Mouse (Mus musculus): ENCODE data around the gene Erv3. TPM values are rescaled to one million over a fixed set of nuclear protein-coding genes. Genes with fewer than 3 reads are reported as not detected.

The Erv3 gene
- not detected in 2 replicates for polyA plus RNA-seq (2014; fragmentation: Nextera tagmentation; extraction: Ambion mirVana)

DNA sequence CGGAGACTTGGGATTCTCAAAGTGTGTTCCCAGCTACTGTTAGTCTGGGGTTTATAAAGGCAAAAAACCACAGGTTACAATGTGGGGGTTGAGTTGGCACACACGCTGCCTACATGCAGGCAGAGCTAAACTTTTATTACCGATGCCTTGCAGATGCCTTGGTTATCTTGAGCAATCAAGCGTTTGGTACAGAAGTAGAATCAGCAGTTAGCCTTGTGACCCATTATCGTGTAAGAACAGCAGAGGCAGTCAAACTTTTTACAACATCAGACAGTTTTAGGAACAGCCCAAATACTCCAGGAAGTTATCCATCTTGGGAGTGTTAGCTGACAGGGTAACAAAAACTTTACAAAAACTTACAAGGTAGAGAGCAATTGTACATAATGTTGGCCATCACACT, at the start of gene Erv3:
TSS of gene Erv3 (minus strand) at position 27 of the 400 bp plus-strand sequence.
- no peaks in the 10 kb centered on the region for H3K4me1 ChIP-seq (ENCODE audit: control insufficient read depth, insufficient read depth, low read length)
- no peaks in the 10 kb centered on the region for H3K9me3 ChIP-seq (ENCODE audit: control insufficient read depth, low read length)
- H3K27me3 ChIP-seq (ENCODE audit: control insufficient read depth, insufficient read depth, low read length), result no peaks in the 10 kb centered on the region
- no peak within 1 kb of the TSS for H3K27ac ChIP-seq (replicated peaks; ENCODE audit: low read depth, low read length)
- H3K9ac ChIP-seq (ENCODE audit: low read length), result no peak within 1 kb of the TSS
- H3K4me3 ChIP-seq (ENCODE audit: low read depth, low read length), result no peak within 1 kb of the TSS
- ATAC-seq (ENCODE audit: insufficient number of reproducible peaks, low FRiP score, low TSS enrichment, low read depth) (no peak), DNase-seq (ENCODE audit: low spot score) (no peak)
- H3K36me3 ChIP-seq (ENCODE audit: control insufficient read depth, insufficient read depth, low read length), result no peaks in the 10 kb centered on the region
- 86% methylated on average over 5 of the region's 5 CpGs for WGBS
- H3K4me2 ChIP-seq (ENCODE audit: low read depth, severe bottlenecking), result no peak within 1 kb of the TSS

DNA sequence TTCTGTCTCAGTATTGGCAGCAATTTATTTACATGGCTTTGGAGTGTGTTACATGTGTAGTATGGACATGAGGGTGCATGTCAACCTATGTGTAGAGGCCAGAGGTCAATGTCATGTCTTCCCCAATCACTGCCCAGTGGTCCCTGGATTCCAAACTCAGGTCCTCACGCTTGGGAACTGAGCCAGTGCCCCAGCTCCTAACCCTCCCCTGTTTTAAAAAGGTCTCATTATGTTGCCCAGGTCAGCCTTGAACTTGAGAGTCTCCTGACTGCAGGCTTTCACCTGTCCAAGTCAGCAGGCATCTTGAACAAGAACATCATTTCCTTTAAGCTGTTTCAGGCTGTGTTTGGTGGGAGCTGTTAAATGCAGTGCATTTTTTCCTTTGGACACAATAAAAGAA, 49.4 kb upstream of the Erv3 start:
- Histone ChIP-seq H3K27ac (replicated peaks; ENCODE audit: low read depth, low read length) (no peak overlapping the region), H3K4me3 (ENCODE audit: low read depth, low read length) (no peak overlapping the region; the same call in 1 of the 2 replicates), H3K27me3 (ENCODE audit: control insufficient read depth, insufficient read depth, low read length) (no peaks in the 10 kb centered on the region), H3K4me2 (ENCODE audit: low read depth, severe bottlenecking) (no peak overlapping the region; the same call in 1 of the 2 replicates), H3K4me1 (ENCODE audit: control insufficient read depth, insufficient read depth, low read length) (peaks cover 2% of the 10 kb centered on the region; the same call in 1 of the 2 replicates), H3K9me3 (ENCODE audit: control insufficient read depth, low read length) (no peaks in the 10 kb centered on the region), H3K9ac (ENCODE audit: low read length) (no peak overlapping the region), H3K36me3 (ENCODE audit: control insufficient read depth, insufficient read depth, low read length) (no peaks in the 10 kb centered on the region)
- DNase-seq (ENCODE audit: low spot score) (no peak), ATAC-seq (ENCODE audit: insufficient number of reproducible peaks, low FRiP score, low TSS enrichment, low read depth) (no peak)
- WGBS, result 71% methylated on average over 1 of the region's 1 CpGs

DNA sequence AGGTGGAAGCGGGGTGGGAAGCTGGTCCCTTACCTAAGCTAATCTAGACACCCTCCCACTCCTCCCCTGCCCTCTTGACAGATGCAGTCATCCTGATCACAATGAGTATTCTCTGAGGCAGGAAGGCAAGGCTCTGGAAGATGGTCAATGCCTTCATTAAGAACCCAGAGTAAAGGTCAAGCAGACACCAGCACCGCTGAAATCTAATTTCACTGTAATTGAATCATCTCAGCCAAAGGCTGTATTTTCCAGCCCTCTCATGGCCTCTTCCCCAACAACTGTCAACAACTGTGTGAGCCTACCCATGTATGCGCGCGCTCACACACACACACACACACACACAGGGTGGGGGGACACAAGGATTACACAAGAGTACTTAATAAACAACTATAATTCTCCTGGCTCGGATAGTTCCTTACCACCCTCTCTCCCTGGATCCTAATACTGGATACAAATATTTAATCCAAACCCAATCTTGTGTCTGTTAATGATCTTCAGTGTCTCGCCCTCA, 48.9 kb upstream of the Erv3 start:
- DNase-seq (ENCODE audit: low spot score), result no peak
- ATAC-seq (ENCODE audit: insufficient number of reproducible peaks, low FRiP score, low TSS enrichment, low read depth), result no peak
- H3K4me1 ChIP-seq (ENCODE audit: control insufficient read depth, insufficient read depth, low read length), result peaks cover 2% of the 10 kb centered on the region; the same call in 1 of the 2 replicates

DNA sequence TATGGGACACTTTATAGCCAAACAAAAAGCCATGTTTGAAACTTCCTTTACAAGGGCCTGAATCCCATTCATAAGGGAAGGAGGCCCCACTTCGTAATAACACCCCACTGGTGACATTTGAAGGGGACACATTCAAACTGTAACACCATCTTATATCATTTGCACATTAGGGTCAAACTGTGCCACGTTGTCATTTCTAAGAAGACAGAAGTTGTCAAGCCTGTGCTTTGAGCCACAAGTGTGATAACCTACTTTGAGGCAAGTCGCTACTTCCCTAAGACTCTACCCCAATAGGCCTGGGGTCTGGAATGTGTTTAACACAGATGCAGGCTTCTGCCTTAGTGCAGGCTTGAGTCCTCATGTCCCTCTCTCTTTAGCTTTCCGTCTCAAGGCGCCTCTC, 47.8 kb upstream of the Erv3 start:
- ATAC-seq (ENCODE audit: insufficient number of reproducible peaks, low FRiP score, low TSS enrichment, low read depth), result no peak
- Histone ChIP-seq H3K4me3 (ENCODE audit: low read depth, low read length) (no peak overlapping the region), H3K4me2 (ENCODE audit: low read depth, severe bottlenecking) (no peak overlapping the region), H3K27me3 (ENCODE audit: control insufficient read depth, insufficient read depth, low read length) (no peaks in the 10 kb centered on the region), H3K9me3 (ENCODE audit: control insufficient read depth, low read length) (no peaks in the 10 kb centered on the region), H3K4me1 (ENCODE audit: control insufficient read depth, insufficient read depth, low read length) (peaks cover 2% of the 10 kb centered on the region; the same call in 1 of the 2 replicates), H3K9ac (ENCODE audit: low read length) (no peak overlapping the region), H3K27ac (replicated peaks; ENCODE audit: low read depth, low read length) (no peak overlapping the region), H3K36me3 (ENCODE audit: control insufficient read depth, insufficient read depth, low read length) (no peaks in the 10 kb centered on the region)
- WGBS, result 81% methylated on average over 5 of the region's 5 CpGs
- DNase-seq (ENCODE audit: low spot score), result no peak

More for the DNA sequence above, 48.9 kb upstream of the Erv3 start:
- Histone ChIP-seq H3K9me3 (ENCODE audit: control insufficient read depth, low read length) (no peaks in the 10 kb centered on the region), H3K27ac (replicated peaks; ENCODE audit: low read depth, low read length) (no peak overlapping the region), H3K4me3 (ENCODE audit: low read depth, low read length) (no peak overlapping the region), H3K27me3 (ENCODE audit: control insufficient read depth, insufficient read depth, low read length) (no peaks in the 10 kb centered on the region), H3K9ac (ENCODE audit: low read length) (no peak overlapping the region), H3K36me3 (ENCODE audit: control insufficient read depth, insufficient read depth, low read length) (no peaks in the 10 kb centered on the region), H3K4me2 (ENCODE audit: low read depth, severe bottlenecking) (no peak overlapping the region)
- WGBS, result 93% methylated on average over 7 of the region's 7 CpGs

DNA sequence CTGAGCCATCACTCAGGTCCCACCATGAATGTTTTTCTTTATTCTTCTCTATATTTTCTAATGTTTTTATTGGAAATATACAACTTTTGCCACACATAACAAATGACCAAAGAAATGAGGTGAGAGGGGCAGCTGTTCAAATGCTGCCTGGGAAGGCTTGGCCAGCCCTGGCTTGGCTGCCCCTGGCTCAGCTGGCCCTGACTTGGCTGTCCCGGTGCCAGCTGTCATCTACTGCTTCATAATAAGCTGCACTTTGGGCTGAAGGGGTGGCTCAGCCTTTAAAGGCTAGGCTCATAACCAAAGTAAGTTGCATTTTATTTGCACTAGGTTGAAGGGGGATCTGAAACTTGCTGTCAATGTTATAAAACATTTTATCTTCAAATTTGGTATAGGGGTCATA, 47.3 kb upstream of the Erv3 start:
- peaks cover 2% of the 10 kb centered on the region; the same call in 1 of the 2 replicates for H3K4me1 ChIP-seq (ENCODE audit: control insufficient read depth, insufficient read depth, low read length)
- ATAC-seq (ENCODE audit: insufficient number of reproducible peaks, low FRiP score, low TSS enrichment, low read depth) (no peak), DNase-seq (ENCODE audit: low spot score) (no peak)
- H3K4me3 ChIP-seq (ENCODE audit: low read depth, low read length), result no peak overlapping the region
- no peak overlapping the region for H3K9ac ChIP-seq (ENCODE audit: low read length)
- no peak overlapping the region for H3K27ac ChIP-seq (replicated peaks; ENCODE audit: low read depth, low read length)
- H3K4me2 ChIP-seq (ENCODE audit: low read depth, severe bottlenecking), result no peak overlapping the region
- 73% methylated on average over 1 of the region's 1 CpGs for WGBS
- H3K9me3 ChIP-seq (ENCODE audit: control insufficient read depth, low read length), result no peaks in the 10 kb centered on the region
- H3K36me3 ChIP-seq (ENCODE audit: control insufficient read depth, insufficient read depth, low read length), result no peaks in the 10 kb centered on the region
- no peaks in the 10 kb centered on the region for H3K27me3 ChIP-seq (ENCODE audit: control insufficient read depth, insufficient read depth, low read length)

DNA sequence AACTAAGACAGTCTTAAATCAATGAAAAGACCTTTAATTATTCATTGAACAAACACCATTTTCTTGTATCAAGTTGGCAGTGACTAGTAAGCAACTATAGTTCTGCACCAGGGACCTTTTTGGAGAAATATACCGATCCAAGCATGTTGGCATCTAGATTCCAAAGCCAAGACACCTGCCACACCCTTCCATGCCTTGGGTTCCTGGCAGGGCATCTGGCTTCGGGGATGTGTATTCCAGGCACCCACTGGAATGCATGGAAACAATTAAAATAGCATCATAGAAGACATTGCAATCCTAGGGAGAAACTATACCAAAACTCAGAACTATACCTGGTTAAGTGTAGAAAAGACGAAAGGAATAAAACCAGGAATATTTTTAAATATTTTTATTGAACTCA, 46.7 kb upstream of the Erv3 start:
- Histone ChIP-seq H3K9ac (ENCODE audit: low read length) (no peak overlapping the region), H3K27ac (replicated peaks; ENCODE audit: low read depth, low read length) (no peak overlapping the region), H3K4me2 (ENCODE audit: low read depth, severe bottlenecking) (no peak overlapping the region), H3K27me3 (ENCODE audit: control insufficient read depth, insufficient read depth, low read length) (no peaks in the 10 kb centered on the region), H3K4me1 (ENCODE audit: control insufficient read depth, insufficient read depth, low read length) (peaks cover 2% of the 10 kb centered on the region; the same call in 1 of the 2 replicates), H3K9me3 (ENCODE audit: control insufficient read depth, low read length) (no peaks in the 10 kb centered on the region), H3K36me3 (ENCODE audit: control insufficient read depth, insufficient read depth, low read length) (no peaks in the 10 kb centered on the region), H3K4me3 (ENCODE audit: low read depth, low read length) (no peak overlapping the region)
- ATAC-seq (ENCODE audit: insufficient number of reproducible peaks, low FRiP score, low TSS enrichment, low read depth), result no peak
- 86% methylated on average over 3 of the region's 3 CpGs for WGBS
- no peak for DNase-seq (ENCODE audit: low spot score)

DNA sequence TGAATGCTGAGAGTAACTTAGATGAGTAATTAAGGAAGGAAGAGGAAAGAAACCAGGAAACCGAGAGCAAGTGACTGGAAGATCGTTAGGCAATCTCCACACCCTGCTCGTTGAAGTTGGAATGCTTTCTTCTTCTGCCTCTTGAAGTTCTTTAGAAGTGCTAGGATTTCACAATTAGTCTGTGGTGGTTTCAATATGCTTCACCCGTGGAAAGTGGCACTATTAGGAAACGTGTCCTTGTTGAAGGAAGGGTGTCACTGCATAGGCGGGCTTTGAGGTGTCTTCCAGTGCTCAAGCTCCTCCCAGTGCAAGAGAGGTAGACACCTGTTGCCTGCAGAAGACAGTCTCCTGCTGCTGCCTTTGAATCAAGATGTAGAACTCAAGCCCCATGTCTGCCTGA, 46.2 kb upstream of the Erv3 start:
- Histone ChIP-seq H3K9me3 (ENCODE audit: control insufficient read depth, low read length) (no peaks in the 10 kb centered on the region), H3K4me3 (ENCODE audit: low read depth, low read length) (no peak overlapping the region), H3K4me1 (ENCODE audit: control insufficient read depth, insufficient read depth, low read length) (peaks cover 2% of the 10 kb centered on the region; the same call in 1 of the 2 replicates), H3K27me3 (ENCODE audit: control insufficient read depth, insufficient read depth, low read length) (no peaks in the 10 kb centered on the region), H3K4me2 (ENCODE audit: low read depth, severe bottlenecking) (no peak overlapping the region), H3K27ac (replicated peaks; ENCODE audit: low read depth, low read length) (no peak overlapping the region), H3K36me3 (ENCODE audit: control insufficient read depth, insufficient read depth, low read length) (no peaks in the 10 kb centered on the region), H3K9ac (ENCODE audit: low read length) (no peak overlapping the region)
- no peak for ATAC-seq (ENCODE audit: insufficient number of reproducible peaks, low FRiP score, low TSS enrichment, low read depth)
- no peak for DNase-seq (ENCODE audit: low spot score)
- 51% methylated on average over 6 of the region's 6 CpGs for WGBS

DNA sequence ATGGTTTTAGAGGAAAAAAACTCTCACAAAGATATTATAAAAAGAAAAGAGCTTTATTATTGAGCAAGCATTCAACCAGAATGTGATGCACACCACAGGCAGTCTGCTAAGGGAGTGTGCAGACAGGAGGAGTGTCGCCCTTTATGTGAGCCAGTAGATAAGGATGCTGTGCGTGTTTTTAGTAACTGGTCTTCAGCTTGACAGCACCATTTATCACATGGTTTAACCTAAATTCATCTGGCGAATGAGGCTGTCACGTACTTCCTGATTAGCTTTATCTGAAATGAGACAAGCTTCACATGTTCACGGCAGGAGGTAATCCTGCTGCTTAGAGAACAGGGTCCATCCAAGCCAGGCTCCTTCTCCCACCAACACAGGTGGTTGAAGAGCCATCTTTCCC, 45.5 kb upstream of the Erv3 start:
- WGBS, result 54% methylated on average over 5 of the region's 5 CpGs

DNA sequence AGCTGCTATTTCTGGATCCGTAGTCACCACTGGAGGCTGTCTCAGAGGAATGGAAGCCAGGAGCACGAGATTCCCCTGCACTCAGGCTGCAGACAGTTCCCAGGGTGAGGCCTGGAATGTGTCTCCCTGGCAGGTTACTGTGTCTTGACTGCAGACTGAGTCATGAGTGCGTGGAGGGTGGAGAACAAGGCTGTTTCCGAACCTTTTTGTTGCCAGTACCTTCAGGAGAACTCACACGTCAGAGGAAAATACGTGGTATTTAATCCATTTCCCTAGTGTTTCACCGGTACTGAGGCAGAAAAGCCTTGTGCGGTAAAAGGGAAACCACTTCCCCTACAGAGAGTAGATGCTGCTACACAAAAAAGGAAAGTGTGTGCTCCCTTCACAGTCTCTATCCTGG, 43.3 kb upstream of the Erv3 start:
- Histone ChIP-seq H3K27me3 (ENCODE audit: control insufficient read depth, insufficient read depth, low read length) (no peaks in the 10 kb centered on the region), H3K27ac (replicated peaks; ENCODE audit: low read depth, low read length) (no peak overlapping the region), H3K4me3 (ENCODE audit: low read depth, low read length) (no peak overlapping the region), H3K9me3 (ENCODE audit: control insufficient read depth, low read length) (no peaks in the 10 kb centered on the region), H3K36me3 (ENCODE audit: control insufficient read depth, insufficient read depth, low read length) (no peaks in the 10 kb centered on the region), H3K4me2 (ENCODE audit: low read depth, severe bottlenecking) (no peak overlapping the region), H3K9ac (ENCODE audit: low read length) (no peak overlapping the region), H3K4me1 (ENCODE audit: control insufficient read depth, insufficient read depth, low read length) (no peaks in the 10 kb centered on the region)
- DNase-seq (ENCODE audit: low spot score), result no peak
- 36% methylated on average over 8 of the region's 8 CpGs for WGBS
- no peak for ATAC-seq (ENCODE audit: insufficient number of reproducible peaks, low FRiP score, low TSS enrichment, low read depth)

More for the DNA sequence above, 45.5 kb upstream of the Erv3 start:
- no peak overlapping the region for H3K4me2 ChIP-seq (ENCODE audit: low read depth, severe bottlenecking)
- H3K4me3 ChIP-seq (ENCODE audit: low read depth, low read length), result no peak overlapping the region
- H3K27ac ChIP-seq (replicated peaks; ENCODE audit: low read depth, low read length), result no peak overlapping the region
- no peaks in the 10 kb centered on the region for H3K4me1 ChIP-seq (ENCODE audit: control insufficient read depth, insufficient read depth, low read length)
- DNase-seq (ENCODE audit: low spot score) (no peak), ATAC-seq (ENCODE audit: insufficient number of reproducible peaks, low FRiP score, low TSS enrichment, low read depth) (no peak)
- H3K27me3 ChIP-seq (ENCODE audit: control insufficient read depth, insufficient read depth, low read length), result no peaks in the 10 kb centered on the region
- no peaks in the 10 kb centered on the region for H3K9me3 ChIP-seq (ENCODE audit: control insufficient read depth, low read length)
- no peak overlapping the region for H3K9ac ChIP-seq (ENCODE audit: low read length)
- no peaks in the 10 kb centered on the region for H3K36me3 ChIP-seq (ENCODE audit: control insufficient read depth, insufficient read depth, low read length)
